Mouse (Mus musculus): ENCODE measurements around the gene 1700025G04Rik.
A peak's percentile ranks its signal among the peaks of the same experiment; 100 is the strongest.

1700025G04Rik gene

GRCm38 (mm10) chr1:151955866-151956265 lies 134.1 kb downstream of the 1700025G04Rik start:
- no peak for DNase-seq

GRCm38 (mm10) chr1:151953563-151953962 lies 136.4 kb downstream of the 1700025G04Rik start:
- DNase-seq = peak; percentile 59 to 75

- DNase-seq = no peak
These were observed 141.9 kb downstream of the 1700025G04Rik start for GRCm38 (mm10) chr1:151948065-151948464.

GRCm38 (mm10) chr1:151947571-151947970 lies 142.4 kb downstream of the 1700025G04Rik start:
- DNase-seq = no peak

- no peak for DNase-seq
These were observed 145.3 kb downstream of the 1700025G04Rik start for GRCm38 (mm10) chr1:151944457-151945223.

- DNase-seq = no peak
These were observed 146.2 kb downstream of the 1700025G04Rik start for GRCm38 (mm10) chr1:151943681-151944237.

- no peak for DNase-seq
These were observed 146.8 kb downstream of the 1700025G04Rik start for GRCm38 (mm10) chr1:151942972-151943654.

GRCm38 (mm10) chr1:151939987-151940386 lies 149.9 kb downstream of the 1700025G04Rik start:
- no peak for DNase-seq

- no peak for DNase-seq
These were observed 150.4 kb downstream of the 1700025G04Rik start for GRCm38 (mm10) chr1:151939510-151939909.

GRCm38 (mm10) chr1:151933605-151934004 lies 156.3 kb downstream of the 1700025G04Rik start:
- DNase-seq = no peak

- DNase-seq = peak in 1 of 2 experiments; percentile 6
These were observed 163.1 kb downstream of the 1700025G04Rik start for GRCm38 (mm10) chr1:151926826-151927225.

GRCm38 (mm10) chr1:151926141-151926540 lies 163.8 kb downstream of the 1700025G04Rik start:
- no peak for DNase-seq

GRCm38 (mm10) chr1:151925738-151926137 lies 164.2 kb downstream of the 1700025G04Rik start:
- peak in 1 of 2 experiments; percentile 60 for DNase-seq

- DNase-seq = no peak
These were observed 171.0 kb downstream of the 1700025G04Rik start for GRCm38 (mm10) chr1:151918806-151919357.

- DNase-seq = no peak
These were observed 172.2 kb downstream of the 1700025G04Rik start for GRCm38 (mm10) chr1:151917736-151918135.

- no peak for DNase-seq
These were observed 175.4 kb downstream of the 1700025G04Rik start for GRCm38 (mm10) chr1:151914494-151914893.

- DNase-seq = no peak
These were observed 182.9 kb downstream of the 1700025G04Rik start for GRCm38 (mm10) chr1:151907014-151907413.

- DNase-seq = no peak
These were observed 189.1 kb downstream of the 1700025G04Rik start for GRCm38 (mm10) chr1:151900706-151901360.

- no peak for DNase-seq
These were observed 190.0 kb downstream of the 1700025G04Rik start for GRCm38 (mm10) chr1:151899964-151900363.

- no peak for DNase-seq
These were observed 194.5 kb downstream of the 1700025G04Rik start for GRCm38 (mm10) chr1:151895406-151895805.

- DNase-seq = no peak
These were observed 195.9 kb downstream of the 1700025G04Rik start for GRCm38 (mm10) chr1:151893976-151894375.

GRCm38 (mm10) chr1:151892008-151892407 lies 197.9 kb downstream of the 1700025G04Rik start:
- no peak for DNase-seq

GRCm38 (mm10) chr1:151891194-151891593 lies 198.7 kb downstream of the 1700025G04Rik start:
- DNase-seq = peak; percentile 16 to 37
